Mouse (Mus musculus) heart, embryonic 13.5 days (tissue): ENCODE measurements around the gene Zfp60. TPM values are rescaled to one million over a fixed set of nuclear protein-coding genes. Genes with fewer than 3 reads are reported as not detected.

Experiments
- ATAC-seq: fragments of 200-750 bp; cut with Nextera tagmentation; 2 replicates; pipeline ENCODE4 v1.8.0; 2017; ENCODE audit warnings: moderate TSS enrichment; ENCODE audit not compliant: insufficient number of reproducible peaks, low FRiP score, low TSS enrichment; ENCODE audit errors: extremely low read depth
- H3K27ac ChIP-seq: fragments of 300-500 bp; sonication (generic); replicated peaks from 2 replicates; pipeline ENCODE4 v1.5.1; 2015; ENCODE audit warnings: moderate library complexity, mild to moderate bottlenecking, inconsistent platforms
- H3K27me3 ChIP-seq: fragments of 300-500 bp; sonication (generic); replicated peaks from 2 replicates; pipeline ENCODE4 v1.6.1; 2015; ENCODE audit warnings: mild to moderate bottlenecking, inconsistent platforms
- H3K36me3 ChIP-seq: fragments of 300-500 bp; sonication (generic); 2 replicates; pipeline ENCODE4 v1.6.1; 2015; ENCODE audit warnings: mild to moderate bottlenecking, inconsistent platforms
- H3K4me1 ChIP-seq: fragments of 300-500 bp; sonication (generic); 2 replicates; pipeline ENCODE4 v1.6.1; 2015; ENCODE audit warnings: inconsistent platforms
- H3K4me2 ChIP-seq: fragments of 300-500 bp; sonication (generic); 2 replicates; pipeline ENCODE4 v1.6.1; 2015; ENCODE audit warnings: inconsistent platforms, mild to moderate bottlenecking, moderate library complexity
- H3K4me3 ChIP-seq: fragments of 300-500 bp; sonication (generic); 2 replicates; pipeline ENCODE4 v1.5.1; 2015; ENCODE audit warnings: moderate library complexity, mild to moderate bottlenecking, inconsistent platforms
- H3K9ac ChIP-seq: fragments of 300-500 bp; sonication (generic); 2 replicates; pipeline ENCODE4 v1.6.1; 2015; ENCODE audit warnings: inconsistent platforms, mild to moderate bottlenecking, moderate library complexity
- H3K9me3 ChIP-seq: fragments of 300-500 bp; sonication (generic); 2 replicates; pipeline ENCODE4 v1.6.1; 2016; ENCODE audit warnings: inconsistent platforms
- WGBS: fragments of 180-500 bp; shearing (Covaris S2); methylation state at CpG from one replicate; pipeline ENCODE4 v1.1.7; 2015; ENCODE audit warnings: mixed read lengths; 5-methylcytosine and 5-hydroxymethylcytosine counted together
- polyA plus RNA-seq: library from polyadenylated mRNA; unstranded; fragments of >200 nt; fragmentation: Nextera tagmentation; extraction: Ambion mirVana; gene quantifications from 2 replicates; pipeline ENCODE4 v1.2.1, GENCODE M21; 2015

Gene Zfp60
- polyA plus RNA-seq, 1 experiment from 2014 or later, result 19.5 TPM

DNA sequence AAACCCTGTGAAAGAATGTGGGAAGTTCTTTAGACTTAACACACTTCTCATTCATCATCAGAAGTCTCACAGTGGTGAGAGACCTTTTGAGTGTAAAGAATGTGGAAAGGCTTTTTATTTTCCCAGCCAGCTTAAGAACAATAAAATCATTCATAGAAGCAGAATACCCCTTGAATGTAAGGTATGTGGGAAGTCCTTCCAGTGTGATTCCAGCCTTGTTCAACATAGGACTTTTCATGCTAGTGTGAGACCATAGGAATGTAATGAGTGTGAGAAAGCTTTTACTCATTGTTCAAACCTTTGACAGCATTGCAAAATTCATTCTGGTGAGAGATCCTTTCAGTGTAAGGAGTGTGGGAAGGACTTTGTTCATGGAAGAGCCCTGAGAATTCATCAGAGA is 63.4 kb downstream of the Zfp60 start:
- H3K4me1 ChIP-seq, result peaks cover 13% of the 10 kb centered on the region
- H3K9ac ChIP-seq, result no peak overlapping the region
- H3K27ac ChIP-seq, result no peak overlapping the region
- no peak overlapping the region for H3K4me2 ChIP-seq
- ATAC-seq, result no peak
- peaks cover 3% of the 10 kb centered on the region; the same call in 1 of the 2 replicates for H3K9me3 ChIP-seq
- no peaks in the 10 kb centered on the region for H3K27me3 ChIP-seq
- no peaks in the 10 kb centered on the region for H3K36me3 ChIP-seq
- H3K4me3 ChIP-seq, result no peak overlapping the region

DNA sequence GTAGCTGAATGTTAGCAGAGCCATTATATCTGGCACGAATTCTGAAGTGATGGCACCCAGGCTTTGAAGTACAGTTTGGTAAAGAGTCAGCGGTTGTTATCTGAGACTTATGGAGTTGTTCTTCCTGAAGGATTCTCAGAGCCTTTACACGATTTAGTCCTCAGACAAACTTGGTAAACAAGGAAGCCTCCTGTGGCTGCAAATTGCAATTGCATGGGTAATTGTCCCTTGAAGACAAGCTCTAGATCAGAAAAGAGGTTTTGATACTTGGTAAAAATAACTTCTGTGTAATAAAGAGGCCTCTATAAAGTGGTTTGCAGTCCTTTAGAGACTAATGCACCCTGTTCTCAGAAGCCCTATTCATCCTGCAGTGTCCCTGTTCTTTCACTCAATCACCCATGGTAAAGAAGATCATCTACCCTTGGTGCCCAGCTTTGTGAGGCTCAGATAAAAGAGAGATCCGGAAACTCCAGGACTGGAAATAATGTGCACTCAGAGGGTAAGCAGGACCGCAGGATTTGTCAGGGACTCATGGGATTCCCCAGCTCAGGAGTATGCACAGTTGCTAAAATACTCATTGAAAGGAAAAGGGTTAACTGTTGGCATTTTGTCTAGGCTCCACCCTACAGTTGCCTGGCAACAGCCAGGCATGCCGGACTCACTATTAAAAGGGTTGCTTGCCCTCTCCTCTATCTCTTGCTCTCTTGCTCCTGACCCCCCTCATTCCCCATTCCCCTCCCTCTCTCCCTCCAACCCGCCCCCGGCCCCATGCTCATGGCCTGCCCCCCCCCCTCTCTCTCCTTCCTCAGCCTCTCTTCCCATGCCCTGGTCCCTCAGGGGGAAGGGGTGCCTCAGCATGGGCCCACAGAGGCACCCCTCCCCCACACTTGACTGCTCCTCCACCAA is 67.0 kb downstream of the Zfp60 start:
- Histone ChIP-seq H3K9ac (no peak overlapping the region), H3K27ac (peak overlapping the region; percentile 50; the same call in 1 of the 2 replicates), H3K4me1 (peaks cover 13% of the 10 kb centered on the region), H3K36me3 (no peaks in the 10 kb centered on the region), H3K9me3 (no peaks in the 10 kb centered on the region), H3K4me2 (peak overlapping the region; percentile 50), H3K4me3 (peak overlapping the region; percentile 6; the same call in 1 of the 2 replicates), H3K27me3 (no peaks in the 10 kb centered on the region)
- WGBS, result 29% methylated on average over 7 of the region's 8 CpGs
- no peak for ATAC-seq

DNA sequence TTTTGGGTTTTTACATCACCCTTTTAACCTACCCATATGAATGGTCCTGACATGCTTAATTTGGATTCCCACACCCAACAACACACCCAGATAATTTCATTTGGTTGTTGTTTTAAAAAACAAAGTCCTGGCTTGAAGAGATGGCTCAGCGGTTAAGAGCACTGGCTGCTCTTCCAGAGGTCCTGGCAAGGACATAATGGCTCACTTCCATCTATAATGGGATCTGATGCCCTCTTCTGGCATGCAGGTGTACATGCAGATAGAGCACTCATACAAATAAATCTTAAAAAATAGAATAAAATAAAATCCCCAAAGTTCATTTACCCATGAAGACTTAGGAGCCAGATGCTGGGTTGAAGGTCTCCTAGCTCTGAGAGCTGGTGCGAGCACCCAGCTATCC is 69.9 kb downstream of the Zfp60 start:
- Histone ChIP-seq H3K36me3 (peaks cover 2% of the 10 kb centered on the region; the same call in 1 of the 2 replicates), H3K4me3 (no peak overlapping the region), H3K4me2 (no peak overlapping the region), H3K4me1 (peaks cover 21% of the 10 kb centered on the region), H3K9me3 (no peaks in the 10 kb centered on the region), H3K27me3 (no peaks in the 10 kb centered on the region), H3K9ac (no peak overlapping the region), H3K27ac (no peak overlapping the region)
- WGBS, result 50% methylated on average over 2 of the region's 2 CpGs
- ATAC-seq, result no peak

DNA sequence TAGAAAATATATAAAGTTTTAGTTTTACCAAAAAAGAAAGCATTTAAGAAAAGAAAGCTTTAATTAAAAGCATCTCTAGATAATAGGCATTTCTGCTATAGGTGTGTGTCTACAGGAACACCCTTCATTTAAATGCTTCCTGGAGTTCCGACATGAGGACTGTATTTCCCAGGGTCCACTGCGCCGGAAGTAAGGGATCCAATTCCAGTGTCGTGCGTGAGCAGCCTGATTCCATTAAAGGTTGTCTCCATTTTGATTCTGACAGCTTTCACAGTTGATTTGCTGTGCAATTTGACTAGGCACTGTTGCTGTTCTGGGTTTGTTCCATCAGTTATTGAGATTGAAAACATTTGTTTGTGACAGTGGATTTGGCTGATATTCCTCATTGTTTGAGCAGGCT is 71.8 kb downstream of the Zfp60 start:
- Histone ChIP-seq H3K27ac (no peak overlapping the region), H3K4me3 (no peak overlapping the region)
- 73% methylated on average over 5 of the region's 5 CpGs for WGBS

More for the DNA sequence above, 71.8 kb downstream of the Zfp60 start:
- Histone ChIP-seq H3K4me2 (no peak overlapping the region), H3K36me3 (peaks cover 11% of the 10 kb centered on the region), H3K9ac (no peak overlapping the region), H3K4me1 (peaks cover 20% of the 10 kb centered on the region), H3K27me3 (no peaks in the 10 kb centered on the region), H3K9me3 (no peaks in the 10 kb centered on the region)
- ATAC-seq, result no peak

Other genes starting within 250 kb of the Zfp60 start
- gene Sertad1, start 244.5 kb upstream of the Zfp60 start, polyA plus RNA-seq, result 32.3 and 37.1 TPM in 2 replicates
- gene Prx, start 232.1 kb upstream of the Zfp60 start, polyA plus RNA-seq, result 2.0 and 2.1 TPM in 2 replicates
- 0.20 and 0.36 TPM in 2 replicates for gene Hipk4, start 208.1 kb upstream of the Zfp60 start, polyA plus RNA-seq
- 62.5 and 65.9 TPM in 2 replicates for gene Pld3, start 178.2 kb upstream of the Zfp60 start, polyA plus RNA-seq
- gene 2310022A10Rik, start 178.2 kb upstream of the Zfp60 start, polyA plus RNA-seq, result 30.6 and 34.5 TPM in 2 replicates
- gene Akt2, start 139.8 kb upstream of the Zfp60 start, polyA plus RNA-seq, result 72.7 and 73.4 TPM in 2 replicates
- 0.25 TPM in 1 of 2 replicates, not detected in the other for gene Ttc9b, start 77.5 kb upstream of the Zfp60 start, polyA plus RNA-seq
- gene Map3k10, start 56.8 kb upstream of the Zfp60 start, polyA plus RNA-seq, result 3.7 and 4.6 TPM in 2 replicates
- 1.5 and 2.9 TPM in 2 replicates for gene Zfp607b, start 42.0 kb upstream of the Zfp60 start, polyA plus RNA-seq
- 1.0 and 1.1 TPM in 2 replicates for gene Zfp626, start 75.8 kb downstream of the Zfp60 start, polyA plus RNA-seq
- 4.5 and 5.6 TPM in 2 replicates for gene Zfp59, start 107.2 kb downstream of the Zfp60 start, polyA plus RNA-seq
- gene Zfp607a, start 126.1 kb downstream of the Zfp60 start, polyA plus RNA-seq, result 3.5 and 3.8 TPM in 2 replicates
- gene Zfp974, start 198.1 kb downstream of the Zfp60 start, polyA plus RNA-seq, result 5.5 and 6.9 TPM in 2 replicates
- 12.0 and 13.1 TPM in 2 replicates for gene Zfp780b, start 247.8 kb downstream of the Zfp60 start, polyA plus RNA-seq